Mouse (Mus musculus) cerebellum, adult 2 months (tissue): ENCODE measurements at regions not wholly inside any gene's neighbourhood (a gene's known extent, or its start where the extent isn't known, plus 50 kb on each side); places are given as distances from the start of the nearest gene placed in this dataset.

Experiments
- CTCF ChIP-seq: fragments of 200-500 bp; IDR thresholded peaks from 2 replicates; pipeline ENCODE4 v1.5.1; 2011; ENCODE audit warnings: low read depth, mild to moderate bottlenecking, control low read depth, low read length, moderate library complexity, borderline replicate concordance; ENCODE audit not compliant: insufficient read depth
- POLR2A ChIP-seq: fragments of 200-500 bp; IDR thresholded peaks from 2 replicates; pipeline ENCODE4 v1.6.1; 2011; ENCODE audit warnings: low read length, control low read depth, borderline replicate concordance; ENCODE audit not compliant: insufficient read depth

DNA sequence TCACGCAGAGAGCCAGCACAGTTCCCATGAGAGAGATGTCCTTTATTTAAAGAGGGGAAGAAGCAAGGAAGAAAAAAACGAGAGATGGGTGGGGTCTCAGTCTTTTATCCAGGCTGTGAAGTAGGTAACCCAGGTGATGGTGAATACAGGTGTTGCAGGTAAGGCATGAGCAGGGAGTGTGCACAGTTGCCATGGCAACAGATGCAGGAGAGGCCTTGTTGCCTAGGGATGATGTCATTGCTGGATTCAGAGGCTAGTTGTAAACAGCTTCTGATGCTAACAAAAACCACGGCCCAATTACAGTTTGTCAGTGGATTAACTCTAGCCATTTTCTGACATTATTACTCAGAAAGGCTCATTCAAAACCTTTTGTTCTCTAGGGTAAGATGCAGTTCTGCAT is 114.7 kb upstream of the Arhgap24 start:
- no peak for TF ChIP-seq CTCF
- TF ChIP-seq POLR2A = no peak
